Mouse (Mus musculus) heart, embryonic 11.5 days (tissue): ENCODE measurements around the gene Akap6. TPM values are rescaled to one million over a fixed set of nuclear protein-coding genes. Genes with fewer than 3 reads are reported as not detected.

Experiments
- ATAC-seq: fragments of 200-750 bp; cut with Nextera tagmentation; replicated peaks from 2 replicates; pipeline ENCODE4 v1.8.0; 2017; ENCODE audit warnings: moderate library complexity; ENCODE audit not compliant: insufficient number of reproducible peaks, low FRiP score, low TSS enrichment
- H3K27ac ChIP-seq: fragments of 300-500 bp; sonication (generic); 2 replicates; pipeline ENCODE4 v1.5.1; 2014; ENCODE audit warnings: mild to moderate bottlenecking, low read depth, low read length
- H3K27me3 ChIP-seq: fragments of 300-500 bp; sonication (generic); 2 replicates; pipeline ENCODE4 v1.6.1; 2014; ENCODE audit warnings: mild to moderate bottlenecking, low read length, mixed read lengths; ENCODE audit not compliant: control insufficient read depth, insufficient read depth
- H3K36me3 ChIP-seq: fragments of 300-500 bp; sonication (generic); 2 replicates; pipeline ENCODE4 v1.6.1; 2014; ENCODE audit warnings: mild to moderate bottlenecking, low read length, moderate library complexity, mixed read lengths; ENCODE audit not compliant: control insufficient read depth, insufficient read depth
- H3K4me1 ChIP-seq: fragments of 300-500 bp; sonication (generic); 2 replicates; pipeline ENCODE4 v1.6.1; 2014; ENCODE audit warnings: low read length; ENCODE audit not compliant: control insufficient read depth, insufficient read depth
- H3K4me2 ChIP-seq: fragments of 300-500 bp; sonication (generic); 2 replicates; pipeline ENCODE4 v1.6.1; 2014; ENCODE audit warnings: mild to moderate bottlenecking, moderate library complexity
- H3K4me3 ChIP-seq: fragments of 300-500 bp; sonication (generic); 2 replicates; pipeline ENCODE4 v1.5.1; 2014; ENCODE audit warnings: low read depth, low read length
- H3K9ac ChIP-seq: fragments of 300-500 bp; sonication (generic); 2 replicates; pipeline ENCODE4 v1.6.1; 2014; ENCODE audit warnings: mild to moderate bottlenecking, low read depth, low read length, moderate library complexity
- H3K9me3 ChIP-seq: fragments of 300-500 bp; sonication (generic); replicated peaks from 2 replicates; pipeline ENCODE4 v1.6.1; 2016; ENCODE audit warnings: low read length; ENCODE audit not compliant: control insufficient read depth
- WGBS: fragments of 180-500 bp; shearing (Covaris S2); extraction: QIAGEN DNeasy Blood & Tissue Kit; methylation state at CpG from one replicate; pipeline ENCODE4 v1.1.7; 2014; ENCODE audit not compliant: insufficient replicate concordance; 5-methylcytosine and 5-hydroxymethylcytosine counted together
- polyA plus RNA-seq: library from polyadenylated mRNA; unstranded; fragments of >200 nt; fragmentation: Nextera tagmentation; extraction: Ambion mirVana; gene quantifications from 2 replicates; pipeline ENCODE4 v1.2.1, GENCODE M21; 2014

Akap6 gene
- polyA plus RNA-seq, 1 experiment from 2014 or later, result 6.7 TPM

- Histone ChIP-seq H3K9ac (no peak overlapping the region), H3K4me3 (no peak overlapping the region), H3K4me2 (no peak overlapping the region), H3K27ac (no peak overlapping the region), H3K36me3 (no peaks in the 10 kb centered on the region), H3K27me3 (no peaks in the 10 kb centered on the region), H3K9me3 (no peaks in the 10 kb centered on the region), H3K4me1 (peaks cover 9% of the 10 kb centered on the region)
- no peak for ATAC-seq
- WGBS, result 77% methylated on average over 10 of the region's 10 CpGs
These were observed 198.9 kb downstream of the Akap6 start for GRCm38 (mm10) chr12:52898130-52898529.

DNA sequence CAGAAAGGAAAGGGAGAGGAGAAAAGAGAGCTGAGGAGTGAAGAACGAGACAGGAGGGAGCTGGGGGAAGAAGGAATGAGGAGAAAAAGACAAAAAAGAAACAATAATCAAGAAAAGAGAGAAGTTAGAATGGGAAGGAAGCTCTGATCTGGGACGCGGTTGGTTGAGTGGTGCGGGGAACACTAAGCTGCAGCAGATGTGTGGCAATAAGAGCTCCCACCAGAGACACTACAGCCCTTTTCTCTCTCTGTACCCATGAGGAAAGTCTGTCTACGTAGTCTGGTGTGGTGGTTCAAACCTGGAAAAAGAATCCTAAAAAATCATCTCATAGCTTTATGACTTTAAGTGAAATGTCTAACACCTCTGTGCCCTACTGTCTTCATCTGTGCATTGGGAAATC lies 204.9 kb downstream of the Akap6 start:
- Histone ChIP-seq H3K9me3 (no peaks in the 10 kb centered on the region), H3K4me1 (no peaks in the 10 kb centered on the region), H3K9ac (no peak overlapping the region), H3K4me3 (no peak overlapping the region), H3K36me3 (no peaks in the 10 kb centered on the region), H3K4me2 (no peak overlapping the region), H3K27me3 (no peaks in the 10 kb centered on the region), H3K27ac (no peak overlapping the region)
- ATAC-seq, result no peak
- WGBS, result 86% methylated on average over 5 of the region's 5 CpGs

GRCm38 (mm10) chr12:52908448-52909066 lies 209.4 kb downstream of the Akap6 start:
- WGBS, result 54% methylated on average over 13 of the region's 13 CpGs
- Histone ChIP-seq H3K4me3 (no peak overlapping the region), H3K27ac (no peak overlapping the region), H3K4me1 (no peaks in the 10 kb centered on the region), H3K9me3 (no peaks in the 10 kb centered on the region), H3K36me3 (no peaks in the 10 kb centered on the region), H3K9ac (no peak overlapping the region), H3K27me3 (no peaks in the 10 kb centered on the region), H3K4me2 (no peak overlapping the region)
- ATAC-seq, result no peak

GRCm38 (mm10) chr12:52910345-52910744 lies 211.2 kb downstream of the Akap6 start:
- Histone ChIP-seq H3K4me1 (no peaks in the 10 kb centered on the region), H3K36me3 (no peaks in the 10 kb centered on the region), H3K27ac (no peak overlapping the region), H3K4me3 (no peak overlapping the region), H3K27me3 (no peaks in the 10 kb centered on the region), H3K9me3 (no peaks in the 10 kb centered on the region), H3K9ac (no peak overlapping the region), H3K4me2 (no peak overlapping the region)
- no peak for ATAC-seq
- 77% methylated on average over 13 of the region's 13 CpGs for WGBS

DNA sequence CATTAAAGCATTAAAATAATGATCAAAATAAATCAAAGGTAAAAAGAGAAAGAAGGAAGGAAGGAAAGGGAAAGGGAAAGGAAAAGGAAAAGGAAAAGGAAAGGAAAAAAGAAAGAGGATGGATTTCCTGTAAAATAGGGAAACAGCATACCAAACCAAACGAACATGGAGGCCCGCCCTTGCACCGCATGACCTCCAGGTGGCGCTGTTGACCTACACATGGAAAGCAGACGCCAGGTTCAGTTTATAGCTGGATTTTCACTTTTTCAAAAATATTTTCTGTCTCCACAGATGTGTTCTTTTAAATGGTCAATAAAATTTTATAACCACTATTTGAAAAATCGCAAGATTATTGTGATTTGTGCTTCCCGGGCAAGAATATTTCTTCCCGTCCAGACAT lies 211.6 kb downstream of the Akap6 start:
- H3K27ac ChIP-seq, result no peak overlapping the region
- H3K9me3 ChIP-seq, result no peaks in the 10 kb centered on the region
- no peak for ATAC-seq
- WGBS, result 26% methylated on average over 8 of the region's 8 CpGs
- H3K27me3 ChIP-seq, result no peaks in the 10 kb centered on the region
- H3K4me3 ChIP-seq, result no peak overlapping the region
- no peak overlapping the region for H3K4me2 ChIP-seq
- H3K9ac ChIP-seq, result no peak overlapping the region
- no peaks in the 10 kb centered on the region for H3K4me1 ChIP-seq
- H3K36me3 ChIP-seq, result no peaks in the 10 kb centered on the region

DNA sequence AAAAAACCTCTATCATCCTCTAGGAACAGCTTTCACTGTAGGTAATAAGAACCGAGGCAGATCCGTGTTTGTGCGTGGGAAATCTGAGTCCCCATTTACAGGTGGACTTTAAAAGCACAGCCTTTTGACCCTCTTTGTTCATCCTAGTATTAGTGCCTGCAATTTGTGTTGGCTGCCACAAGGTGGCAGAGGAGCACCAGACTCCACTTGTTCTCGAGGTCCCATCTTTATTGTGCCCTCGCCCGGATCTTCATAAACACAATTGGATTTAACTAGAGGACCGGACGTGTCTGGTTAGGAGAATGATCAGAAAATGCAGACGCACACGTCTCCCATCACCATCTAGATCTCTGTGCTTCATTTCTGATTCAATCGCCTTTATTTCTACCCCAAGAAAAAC lies 219.8 kb downstream of the Akap6 start:
- Histone ChIP-seq H3K4me3 (no peak overlapping the region), H3K4me2 (no peak overlapping the region), H3K27ac (no peak overlapping the region), H3K9me3 (no peaks in the 10 kb centered on the region), H3K27me3 (no peaks in the 10 kb centered on the region), H3K9ac (no peak overlapping the region), H3K36me3 (no peaks in the 10 kb centered on the region), H3K4me1 (peaks cover 23% of the 10 kb centered on the region)
- 26% methylated on average over 11 of the region's 11 CpGs for WGBS
- no peak for ATAC-seq

GRCm38 (mm10) chr12:52922510-52922909 lies 223.3 kb downstream of the Akap6 start:
- Histone ChIP-seq H3K27ac (peak overlapping the region; percentile 54; the same call in 1 of the 2 replicates), H3K4me1 (peaks cover 23% of the 10 kb centered on the region), H3K9ac (no peak overlapping the region), H3K36me3 (no peaks in the 10 kb centered on the region), H3K9me3 (no peaks in the 10 kb centered on the region), H3K27me3 (no peaks in the 10 kb centered on the region), H3K4me3 (no peak overlapping the region), H3K4me2 (peak overlapping the region; percentile 31)
- no peak for ATAC-seq
- 61% methylated on average over 6 of the region's 6 CpGs for WGBS

DNA sequence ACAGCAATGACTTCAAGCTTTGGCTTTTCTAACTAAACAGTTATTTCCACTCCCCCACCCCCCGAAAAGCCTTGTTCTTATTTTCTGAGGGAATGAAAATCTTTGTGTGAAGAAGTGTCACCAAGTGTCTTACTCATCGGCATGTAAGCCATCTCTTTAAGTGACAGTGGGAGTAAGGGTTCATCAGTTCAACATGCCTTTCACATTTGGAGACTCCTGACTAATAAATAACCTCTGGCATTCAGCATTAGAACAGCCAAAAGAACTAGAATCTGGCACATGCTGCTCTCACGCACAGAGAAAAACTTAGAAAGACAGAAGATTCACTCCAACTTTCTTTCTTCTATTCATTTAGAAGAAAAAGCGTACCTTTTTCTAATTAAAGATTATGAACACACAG lies 226.3 kb downstream of the Akap6 start:
- peaks cover 23% of the 10 kb centered on the region for H3K4me1 ChIP-seq
- H3K36me3 ChIP-seq, result no peaks in the 10 kb centered on the region
- no peak overlapping the region for H3K4me2 ChIP-seq
- H3K4me3 ChIP-seq, result no peak overlapping the region
- ATAC-seq, result no peak
- no peak overlapping the region for H3K9ac ChIP-seq
- H3K9me3 ChIP-seq, result no peaks in the 10 kb centered on the region
- 76% methylated on average over 4 of the region's 4 CpGs for WGBS
- no peak overlapping the region for H3K27ac ChIP-seq
- no peaks in the 10 kb centered on the region for H3K27me3 ChIP-seq

DNA sequence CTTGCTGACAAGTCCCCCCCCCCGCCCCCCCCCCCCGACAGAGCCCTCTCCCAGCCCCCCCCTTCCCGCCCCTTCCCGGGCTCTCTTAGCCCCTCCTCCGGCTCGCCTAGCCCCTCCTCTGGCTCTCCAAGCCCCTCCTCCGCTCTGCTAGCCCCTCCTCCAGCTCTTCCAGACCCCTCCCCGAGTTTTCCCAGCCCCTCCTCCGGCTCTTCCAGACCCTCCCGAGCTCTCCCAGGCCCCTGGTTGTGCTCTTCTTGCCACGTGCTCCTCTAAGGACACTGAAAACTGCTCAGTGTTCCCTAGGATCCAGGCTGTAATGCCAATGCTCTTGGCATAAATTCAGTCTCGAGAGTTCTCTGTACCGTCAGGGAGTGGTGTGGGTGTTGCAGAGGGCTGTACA lies 234.6 kb downstream of the Akap6 start:
- no peaks in the 10 kb centered on the region for H3K9me3 ChIP-seq
- no peaks in the 10 kb centered on the region for H3K27me3 ChIP-seq
- H3K36me3 ChIP-seq, result no peaks in the 10 kb centered on the region
- no peaks in the 10 kb centered on the region for H3K4me1 ChIP-seq
- H3K4me2 ChIP-seq, result no peak overlapping the region
- H3K27ac ChIP-seq, result no peak overlapping the region
- H3K4me3 ChIP-seq, result no peak overlapping the region
- 55% methylated on average over 7 of the region's 13 CpGs for WGBS
- H3K9ac ChIP-seq, result no peak overlapping the region
- ATAC-seq, result no peak
